Mouse (Mus musculus) mouse trophoblast stem cell (cell line): ENCODE data around the gene Enpp1.
"Not testable (repeated sequence)": the region's sequence is repeated elsewhere in the genome, so short reads cannot be mapped to it uniquely, and the experiment has no call there.

ENCODE experiments used
- in situ Hi-C, 2 experiments: fragments of 300-500 bp; cut with MseI, MboI; formaldehyde crosslinking; loops; 2 replicates in 1 of 2; 3 replicates in 1 of 2; pipeline ENCODE4 v1.15.1; 2025

Gene Enpp1

GRCm38 (mm10) chr10:24638306-24639070, 73.5 kb downstream of the Enpp1 start:
- in situ Hi-C loops, result no loop called here

- in situ Hi-C loops, result no loop called here
Measured at GRCm38 (mm10) chr10:24636986-24637385, 75.0 kb downstream of the Enpp1 start.

- in situ Hi-C loops, result no loop called here
Measured at GRCm38 (mm10) chr10:24635884-24636283, 76.1 kb downstream of the Enpp1 start.

GRCm38 (mm10) chr10:24635331-24635815, 76.6 kb downstream of the Enpp1 start:
- in situ Hi-C loops, result no loop called here

- in situ Hi-C loops, result no loop called here
Measured at GRCm38 (mm10) chr10:24634288-24634687, 77.7 kb downstream of the Enpp1 start.

GRCm38 (mm10) chr10:24631122-24631521, 80.8 kb downstream of the Enpp1 start:
- in situ Hi-C loops, result no loop called here

GRCm38 (mm10) chr10:24630469-24631081, 81.4 kb downstream of the Enpp1 start:
- in situ Hi-C loops, result no loop called here

GRCm38 (mm10) chr10:24629086-24629720, 82.8 kb downstream of the Enpp1 start:
- in situ Hi-C loops, result loop anchor here (10.0 kb wide), 2 partner anchors 224 to 314 kb away; no protein-coding TSS in a partner anchor

- in situ Hi-C loops, result loop anchor here (10.0 kb wide), 2 partner anchors 224 to 314 kb away; no protein-coding TSS in a partner anchor
Measured at GRCm38 (mm10) chr10:24628466-24628865, 83.5 kb downstream of the Enpp1 start.

- in situ Hi-C loops, result loop anchor here (10.0 kb wide), 2 partner anchors 222 to 312 kb away; no protein-coding TSS in a partner anchor
Measured at GRCm38 (mm10) chr10:24627262-24627661, 84.7 kb downstream of the Enpp1 start.

- in situ Hi-C loops, result loop anchor here (10.0 kb wide), 2 partner anchors 220 to 310 kb away; no protein-coding TSS in a partner anchor
Measured at GRCm38 (mm10) chr10:24625060-24625701, 86.8 kb downstream of the Enpp1 start.

GRCm38 (mm10) chr10:24622586-24622985, 89.4 kb downstream of the Enpp1 start:
- in situ Hi-C loops, result loop anchor here (5.0 to 10.0 kb wide), 3 partner anchors 218 to 308 kb away; no protein-coding TSS in a partner anchor

GRCm38 (mm10) chr10:24621572-24621971, 90.4 kb downstream of the Enpp1 start:
- in situ Hi-C loops, result loop anchor here (5.0 to 10.0 kb wide), 3 partner anchors 217 to 307 kb away; no protein-coding TSS in a partner anchor

GRCm38 (mm10) chr10:24616572-24616971, 95.4 kb downstream of the Enpp1 start:
- in situ Hi-C loops, result not testable (repeated sequence)

GRCm38 (mm10) chr10:24615799-24616198, 96.2 kb downstream of the Enpp1 start:
- in situ Hi-C loops, result no loop called here

GRCm38 (mm10) chr10:24614726-24615125, 97.2 kb downstream of the Enpp1 start:
- in situ Hi-C loops, result no loop called here

GRCm38 (mm10) chr10:24609766-24610165, 102.2 kb downstream of the Enpp1 start:
- in situ Hi-C loops, result no loop called here

GRCm38 (mm10) chr10:24609146-24609545, 102.8 kb downstream of the Enpp1 start:
- in situ Hi-C loops, result no loop called here

- in situ Hi-C loops, result no loop called here
Measured at GRCm38 (mm10) chr10:24603727-24604126, 108.2 kb downstream of the Enpp1 start.

GRCm38 (mm10) chr10:24603035-24603434, 108.9 kb downstream of the Enpp1 start:
- in situ Hi-C loops, result no loop called here

GRCm38 (mm10) chr10:24599802-24600201, 112.2 kb downstream of the Enpp1 start:
- in situ Hi-C loops, result loop anchor here in 1 of 2 experiments (10.0 kb wide), 1 partner anchor 185 kb away; no protein-coding TSS in a partner anchor
